Mouse (Mus musculus): ENCODE results near the gene 4933402J07Rik. TPM values are rescaled to one million over a fixed set of nuclear protein-coding genes. Genes with fewer than 3 reads are reported as not detected.

The 4933402J07Rik gene
- polyA plus RNA-seq, 1 experiment from 2014 or later, result not detected

DNA sequence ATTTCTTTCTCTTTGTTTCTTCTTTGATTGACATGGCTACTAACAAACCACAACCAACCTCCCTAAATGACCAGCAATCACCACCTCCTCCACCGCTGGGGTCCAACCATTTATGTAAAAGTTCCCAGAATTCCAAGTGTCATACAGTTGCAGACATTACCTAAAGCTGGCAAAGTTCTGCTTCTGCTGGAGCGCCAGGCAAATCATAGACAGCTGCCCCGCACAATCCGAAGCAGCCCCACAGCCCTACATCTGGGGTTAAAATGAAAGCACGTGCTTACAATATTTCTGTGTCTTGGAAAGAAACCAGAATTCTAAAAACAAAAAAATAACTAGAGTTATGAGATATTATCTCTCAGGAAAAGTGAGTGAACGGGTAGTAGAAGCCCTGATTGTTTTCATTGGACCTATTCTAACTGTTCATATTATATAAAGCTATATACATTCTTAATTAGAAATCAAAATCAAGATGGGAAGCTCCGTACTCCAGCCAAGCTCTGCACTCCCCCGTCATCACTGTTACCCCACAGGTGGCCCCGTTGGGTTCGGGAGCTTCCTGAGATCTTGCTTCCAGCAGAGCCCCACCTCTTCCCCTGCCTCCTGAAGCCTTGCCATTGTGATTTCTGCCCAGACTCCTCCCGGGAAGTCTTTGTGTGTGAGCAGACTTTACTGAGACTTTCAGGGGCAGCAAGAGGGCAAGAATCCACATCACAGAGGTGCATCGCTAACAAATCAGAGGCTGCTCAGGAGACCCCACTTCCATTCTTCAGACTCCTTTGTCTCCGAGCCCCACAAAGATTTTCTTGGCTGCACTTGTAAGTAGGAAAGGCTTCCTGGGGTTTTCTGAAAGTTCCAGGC lies 6.3 kb downstream of the 4933402J07Rik start:
- Histone ChIP-seq H3K36me3 (ENCODE audit: insufficient read depth, low read length) (no peaks in the 10 kb centered on the region), H3K4me3 (replicated peaks; ENCODE audit: low read depth, low read length) (peak overlapping the region; percentile 21), H3K9ac (ENCODE audit: low read depth, low read length) (peak overlapping the region; percentile 46; the same call in 1 of the 2 replicates), H3K4me2 (ENCODE audit: low read length) (peak overlapping the region; percentile 54), H3K4me1 (replicated peaks; ENCODE audit: insufficient read depth, low read length) (no peaks in the 10 kb centered on the region), H3K9me3 (replicated peaks; ENCODE audit: low read length) (no peaks in the 10 kb centered on the region), H3K27me3 (ENCODE audit: insufficient read depth, low read length) (no peaks in the 10 kb centered on the region), H3K27ac (0 out of 2 replicates have a peak overlapping the region, but pooled peaks have one; percentile 8)
- ATAC-seq (replicated peaks; ENCODE audit: low FRiP score, low read depth), result no peak
- WGBS, result 32% methylated on average over 13 of the region's 13 CpGs
- DNase-seq (ENCODE audit: low spot score), result peak; percentile 37
- no peak for TF ChIP-seq CTCF (IDR thresholded peaks at IDR 0.05; ENCODE audit: low read depth)

DNA sequence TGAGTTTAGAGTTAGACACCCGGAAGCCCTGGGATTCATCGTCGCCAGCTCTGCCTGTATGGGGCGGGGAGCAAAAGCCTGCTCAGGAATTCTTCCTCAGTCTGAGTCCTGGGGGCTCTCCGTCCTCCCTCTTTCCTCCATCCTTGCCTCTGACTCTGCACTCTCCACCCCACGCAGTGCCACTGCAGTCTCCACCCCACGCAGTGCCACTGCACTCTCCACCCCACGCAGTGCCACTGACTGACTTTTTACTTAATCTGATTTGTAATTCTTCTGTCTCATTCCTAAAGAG lies 6.9 kb downstream of the 4933402J07Rik start:
- WGBS, result 4% methylated on average over 8 of the region's 8 CpGs
- Histone ChIP-seq H3K4me3 (replicated peaks; ENCODE audit: low read depth, low read length) (peak overlapping the region; percentile 21), H3K9me3 (replicated peaks; ENCODE audit: low read length) (no peaks in the 10 kb centered on the region), H3K4me1 (replicated peaks; ENCODE audit: insufficient read depth, low read length) (no peaks in the 10 kb centered on the region), H3K27ac (0 out of 2 replicates have a peak overlapping the region, but pooled peaks have one; percentile 8), H3K27me3 (ENCODE audit: insufficient read depth, low read length) (no peaks in the 10 kb centered on the region), H3K9ac (ENCODE audit: low read depth, low read length) (peak overlapping the region; percentile 46; the same call in 1 of the 2 replicates), H3K36me3 (ENCODE audit: insufficient read depth, low read length) (no peaks in the 10 kb centered on the region), H3K4me2 (ENCODE audit: low read length) (peak overlapping the region; percentile 54)
- ATAC-seq (replicated peaks; ENCODE audit: low FRiP score, low read depth) (no peak), DNase-seq (ENCODE audit: low spot score) (no peak)
- no peak for TF ChIP-seq CTCF (IDR thresholded peaks at IDR 0.05; ENCODE audit: low read depth)

DNA sequence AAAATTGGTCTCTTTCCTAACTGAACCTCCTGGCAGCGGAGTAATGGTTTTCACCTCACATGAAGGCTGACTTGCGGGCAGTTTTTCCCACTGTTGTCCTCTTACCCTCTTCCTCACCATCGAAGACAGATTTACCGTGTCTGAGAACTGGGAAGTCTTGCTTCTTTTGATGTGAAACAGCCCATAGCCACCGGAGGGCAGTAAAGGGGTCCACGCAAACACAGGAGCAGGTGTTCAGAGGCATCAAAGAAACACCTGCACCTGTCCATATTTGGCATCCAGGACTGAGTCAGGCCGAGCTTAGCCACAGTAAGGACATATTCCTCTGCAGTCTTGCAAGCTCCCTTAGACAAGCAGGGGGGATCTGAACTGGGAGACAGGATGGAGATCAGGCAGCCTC lies 7.2 kb downstream of the 4933402J07Rik start:
- peak overlapping the region; percentile 21; the same call in 1 of the 2 replicates for H3K4me3 ChIP-seq (replicated peaks; ENCODE audit: low read depth, low read length)
- DNase-seq (ENCODE audit: low spot score), result peak; percentile 27
- H3K27me3 ChIP-seq (ENCODE audit: insufficient read depth, low read length), result no peaks in the 10 kb centered on the region
- H3K36me3 ChIP-seq (ENCODE audit: insufficient read depth, low read length), result no peaks in the 10 kb centered on the region
- H3K9me3 ChIP-seq (replicated peaks; ENCODE audit: low read length), result no peaks in the 10 kb centered on the region
- no peaks in the 10 kb centered on the region for H3K4me1 ChIP-seq (replicated peaks; ENCODE audit: insufficient read depth, low read length)
- ATAC-seq (replicated peaks; ENCODE audit: low FRiP score, low read depth), result no peak
- peak overlapping the region; percentile 54 for H3K4me2 ChIP-seq (ENCODE audit: low read length)
- 6% methylated on average over 7 of the region's 7 CpGs for WGBS
- H3K9ac ChIP-seq (ENCODE audit: low read depth, low read length), result no peak overlapping the region
- TF ChIP-seq CTCF (IDR thresholded peaks at IDR 0.05; ENCODE audit: low read depth), result peak; percentile 50; the same call in 1 of the 2 replicates
- no peak overlapping the region for H3K27ac ChIP-seq

DNA sequence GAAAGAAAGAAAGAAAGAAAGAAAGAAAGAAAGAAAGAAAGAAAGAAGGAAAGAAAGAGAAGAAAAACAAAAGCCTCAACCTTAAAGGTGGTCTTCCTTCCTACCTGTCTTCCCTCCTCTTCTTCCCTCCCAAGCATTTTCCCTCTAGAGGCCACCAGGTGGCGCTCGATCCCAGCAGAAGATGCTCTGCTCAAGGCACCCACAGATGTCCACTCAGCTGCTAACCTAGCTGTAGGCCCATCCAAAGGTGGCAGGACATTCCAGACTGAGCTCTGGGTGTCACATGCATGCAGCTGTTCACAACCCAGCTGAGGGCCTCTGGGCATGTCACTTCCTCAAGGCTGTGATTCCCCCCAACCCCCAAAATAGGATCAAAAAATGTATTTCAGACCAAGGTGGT lies 30.6 kb downstream of the 4933402J07Rik start:
- peak; percentile 49; the same call in 1 of the 2 replicates for ATAC-seq (replicated peaks; ENCODE audit: low FRiP score, low read depth)
- peak; percentile 91 for TF ChIP-seq CTCF (IDR thresholded peaks at IDR 0.05; ENCODE audit: low read depth)
- no peak overlapping the region for H3K9ac ChIP-seq (ENCODE audit: low read depth, low read length)

DNA sequence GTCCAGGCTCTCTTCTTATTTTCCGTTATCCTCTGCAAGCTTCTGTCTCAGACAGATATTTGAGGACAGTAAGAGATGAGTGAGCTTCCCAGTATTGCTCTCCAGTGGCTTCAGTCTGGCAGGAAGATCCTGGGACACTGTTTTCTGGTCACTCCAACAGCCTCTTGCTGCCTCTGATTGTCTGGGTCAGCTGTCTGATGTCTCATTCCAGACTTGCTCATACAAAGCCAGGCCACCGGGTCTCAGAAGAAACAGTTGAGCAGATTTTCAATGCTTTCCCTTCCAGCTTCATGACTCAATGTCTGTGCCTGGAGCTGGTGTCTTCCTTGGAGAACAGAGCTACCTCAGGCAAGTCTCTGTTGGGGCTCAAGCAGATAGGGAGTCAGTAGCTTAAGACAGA lies 39.1 kb downstream of the 4933402J07Rik start:
- H3K9me3 ChIP-seq (replicated peaks; ENCODE audit: low read length), result no peaks in the 10 kb centered on the region
- H3K4me2 ChIP-seq (ENCODE audit: low read length), result no peak overlapping the region
- ATAC-seq (replicated peaks; ENCODE audit: low FRiP score, low read depth), result no peak
- no peak overlapping the region for H3K9ac ChIP-seq (ENCODE audit: low read depth, low read length)
- H3K4me1 ChIP-seq (replicated peaks; ENCODE audit: insufficient read depth, low read length), result no peaks in the 10 kb centered on the region
- 74% methylated on average over 2 of the region's 2 CpGs for WGBS
- H3K27ac ChIP-seq, result no peak overlapping the region
- no peaks in the 10 kb centered on the region for H3K36me3 ChIP-seq (ENCODE audit: insufficient read depth, low read length)
- no peaks in the 10 kb centered on the region for H3K27me3 ChIP-seq (ENCODE audit: insufficient read depth, low read length)
- no peak overlapping the region for H3K4me3 ChIP-seq (replicated peaks; ENCODE audit: low read depth, low read length)
- TF ChIP-seq CTCF (IDR thresholded peaks at IDR 0.05; ENCODE audit: low read depth), result no peak
- no peak for DNase-seq (ENCODE audit: low spot score)

More for the DNA sequence above, 30.6 kb downstream of the 4933402J07Rik start:
- DNase-seq (ENCODE audit: low spot score), result peak; percentile 84
- 0% methylated on average over 2 of the region's 2 CpGs for WGBS
- H3K4me3 ChIP-seq (replicated peaks; ENCODE audit: low read depth, low read length), result no peak overlapping the region
- H3K36me3 ChIP-seq (ENCODE audit: insufficient read depth, low read length), result no peaks in the 10 kb centered on the region
- H3K27ac ChIP-seq, result no peak overlapping the region
- no peaks in the 10 kb centered on the region for H3K27me3 ChIP-seq (ENCODE audit: insufficient read depth, low read length)
- no peaks in the 10 kb centered on the region for H3K4me1 ChIP-seq (replicated peaks; ENCODE audit: insufficient read depth, low read length)
- H3K4me2 ChIP-seq (ENCODE audit: low read length), result no peak overlapping the region
- H3K9me3 ChIP-seq (replicated peaks; ENCODE audit: low read length), result no peaks in the 10 kb centered on the region

DNA sequence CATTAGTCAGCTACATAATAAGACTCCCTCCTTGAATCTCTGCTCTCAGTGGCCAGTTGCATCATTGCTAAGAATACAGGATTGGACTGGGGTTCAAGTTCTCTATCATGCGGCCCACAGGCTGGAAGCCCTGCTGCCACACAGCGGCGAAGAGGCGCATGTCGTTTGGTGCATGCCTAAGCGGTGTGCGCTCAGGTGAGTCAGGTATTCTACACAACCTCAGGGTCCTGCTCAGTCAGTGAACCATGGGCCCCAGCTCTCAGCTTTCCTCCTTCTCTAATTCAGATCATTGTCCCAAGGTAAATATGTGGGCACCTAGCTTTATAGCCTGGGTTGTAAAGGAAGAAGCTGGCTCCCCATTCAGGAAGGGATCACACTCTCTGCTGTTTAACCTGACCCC lies 45.5 kb downstream of the 4933402J07Rik start:
- Histone ChIP-seq H3K4me3 (replicated peaks; ENCODE audit: low read depth, low read length) (no peak overlapping the region), H3K9ac (ENCODE audit: low read depth, low read length) (no peak overlapping the region), H3K4me2 (ENCODE audit: low read length) (no peak overlapping the region), H3K36me3 (ENCODE audit: insufficient read depth, low read length) (no peaks in the 10 kb centered on the region), H3K27ac (no peak overlapping the region), H3K27me3 (ENCODE audit: insufficient read depth, low read length) (no peaks in the 10 kb centered on the region), H3K4me1 (replicated peaks; ENCODE audit: insufficient read depth, low read length) (no peaks in the 10 kb centered on the region), H3K9me3 (replicated peaks; ENCODE audit: low read length) (no peaks in the 10 kb centered on the region)
- 61% methylated on average over 7 of the region's 7 CpGs for WGBS
- no peak for DNase-seq (ENCODE audit: low spot score)
- TF ChIP-seq CTCF (IDR thresholded peaks at IDR 0.05; ENCODE audit: low read depth), result peak; percentile 36; the same call in 1 of the 2 replicates
- 0 out of 2 replicates have a peak, but pooled peaks have one; percentile 54 for ATAC-seq (replicated peaks; ENCODE audit: low FRiP score, low read depth)

All from kidney, postnatal 0 days (tissue).